Mouse (Mus musculus) liver, embryonic 13.5 days (tissue): Measurements from ENCODE around the gene 1810030O07Rik. TPM values are rescaled to one million over a fixed set of nuclear protein-coding genes. Genes with fewer than 3 reads are reported as not detected.
"Not testable (repeated sequence)": the region's sequence is repeated elsewhere in the genome, so short reads cannot be mapped to it uniquely, and the experiment has no call there.

Experiments used
- ATAC-seq: fragments of 200-750 bp; cut with Nextera tagmentation; 2 replicates; pipeline ENCODE4 v1.8.0; 2017; ENCODE audit warnings: low read depth, mild to moderate bottlenecking, moderate number of reproducible peaks, moderate library complexity
- DNase-seq: peaks from one replicate; pipeline ENCODE4 v3.0.0; 2022
- H3K27ac ChIP-seq: fragments of 300-500 bp; sonication (generic); 2 replicates; pipeline ENCODE4 v1.5.1; 2015; ENCODE audit warnings: moderate library complexity, mild to moderate bottlenecking, inconsistent platforms
- H3K27me3 ChIP-seq: fragments of 300-500 bp; sonication (generic); 2 replicates; pipeline ENCODE4 v1.6.1; 2015; ENCODE audit warnings: mild to moderate bottlenecking, inconsistent platforms
- H3K36me3 ChIP-seq: fragments of 300-500 bp; sonication (generic); 2 replicates; pipeline ENCODE4 v1.6.1; 2015; ENCODE audit warnings: mild to moderate bottlenecking, inconsistent platforms
- H3K4me1 ChIP-seq: fragments of 300-500 bp; sonication (generic); replicated peaks from 2 replicates; pipeline ENCODE4 v1.6.1; 2015; ENCODE audit warnings: inconsistent platforms
- H3K4me2 ChIP-seq: fragments of 300-500 bp; sonication (generic); 2 replicates; pipeline ENCODE4 v1.6.1; 2015; ENCODE audit warnings: inconsistent platforms, mild to moderate bottlenecking, moderate library complexity
- H3K4me3 ChIP-seq: fragments of 300-500 bp; sonication (generic); replicated peaks from 2 replicates; pipeline ENCODE4 v1.5.1; 2015; ENCODE audit warnings: mild to moderate bottlenecking, inconsistent platforms
- H3K9ac ChIP-seq: fragments of 300-500 bp; sonication (generic); 2 replicates; pipeline ENCODE4 v1.6.1; 2015; ENCODE audit warnings: mild to moderate bottlenecking, inconsistent platforms
- H3K9me3 ChIP-seq: fragments of 300-500 bp; sonication (generic); replicated peaks from 2 replicates; pipeline ENCODE4 v1.6.1; 2016; ENCODE audit warnings: inconsistent platforms
- WGBS: fragments of 180-500 bp; shearing (Covaris S2); methylation state at CpG from one replicate; pipeline ENCODE4 v1.1.7; 2015; ENCODE audit not compliant: insufficient replicate concordance; 5-methylcytosine and 5-hydroxymethylcytosine counted together
- polyA plus RNA-seq: library from polyadenylated mRNA; unstranded; fragments of >200 nt; fragmentation: Nextera tagmentation; extraction: Ambion mirVana; gene quantifications from 2 replicates; pipeline ENCODE4 v1.2.1, GENCODE M21; 2015

Gene 1810030O07Rik
- polyA plus RNA-seq, 1 experiment from 2014 or later: 15.0 TPM

- ATAC-seq, H3K27ac ChIP-seq, DNase-seq, H3K4me2 ChIP-seq, H3K4me3 ChIP-seq, H3K4me1 ChIP-seq, H3K9me3 ChIP-seq, H3K27me3 ChIP-seq, H3K9ac ChIP-seq: not testable (repeated sequence)
- H3K36me3 ChIP-seq: peaks cover 43% of the 10 kb centered on the region
- 73% methylated on average over 1 of the region's 1 CpGs for WGBS
Measured at GRCm38 (mm10) chrX:12612360-12612759, 61.1 kb downstream of the 1810030O07Rik start.

- Histone ChIP-seq H3K4me2 (no peak overlapping the region), H3K4me3 (no peak overlapping the region), H3K9me3 (no peaks in the 10 kb centered on the region), H3K27ac (no peak overlapping the region), H3K36me3 (peaks cover 49% of the 10 kb centered on the region), H3K4me1 (peaks cover 9% of the 10 kb centered on the region; the same call in 1 of the 2 replicates), H3K9ac (no peak overlapping the region), H3K27me3 (no peaks in the 10 kb centered on the region)
- ATAC-seq: no peak
- 34% methylated on average over 2 of the region's 2 CpGs for whole genome bisulfite sequencing
- no peak for DNase-seq
Measured at GRCm38 (mm10) chrX:12611211-12611610, 62.3 kb downstream of the 1810030O07Rik start.

GRCm38 (mm10) chrX:12610541-12610940 lies 62.9 kb downstream of the 1810030O07Rik start:
- peaks cover 49% of the 10 kb centered on the region for H3K36me3 ChIP-seq
- H3K4me1 ChIP-seq, H3K27me3 ChIP-seq, H3K9ac ChIP-seq, H3K4me3 ChIP-seq, H3K4me2 ChIP-seq, DNase-seq, ATAC-seq, H3K27ac ChIP-seq, H3K9me3 ChIP-seq: not testable (repeated sequence)

Other genes starting within 250 kb of the 1810030O07Rik start
- gene Atp6ap2, start 85.9 kb downstream of the 1810030O07Rik start, polyA plus RNA-seq: 59.0 and 69.5 TPM in 2 replicates
- 4.1 and 5.4 TPM in 2 replicates for gene Med14, start 88.4 kb upstream of the 1810030O07Rik start, polyA plus RNA-seq